Mouse (Mus musculus) forebrain, postnatal 0 days (tissue): ENCODE measurements around the gene Tex29. TPM values are rescaled to one million over a fixed set of nuclear protein-coding genes. Genes with fewer than 3 reads are reported as not detected.
"Not testable (repeated sequence)": the region's sequence is repeated elsewhere in the genome, so short reads cannot be mapped to it uniquely, and the experiment has no call there.

Experiments used
- ATAC-seq: fragments of 200-750 bp; cut with Nextera tagmentation; 2 replicates; pipeline ENCODE4 v1.8.0; 2017; ENCODE audit warnings: mild to moderate bottlenecking, moderate library complexity
- DNase-seq: peaks from one replicate; pipeline ENCODE4 v3.0.0-alpha.2; 2015
- H3K27ac ChIP-seq: fragments of 300-500 bp; sonication (generic); 2 replicates; pipeline ENCODE4 v1.5.1; 2014; ENCODE audit warnings: low read depth, mild to moderate bottlenecking, antibody characterized with exemption, low read length, moderate library complexity, mixed read lengths
- H3K27me3 ChIP-seq: fragments of 300-500 bp; sonication (generic); 2 replicates; pipeline ENCODE4 v1.6.1; 2014; ENCODE audit warnings: mild to moderate bottlenecking, low read length, mixed read lengths; ENCODE audit not compliant: insufficient read depth
- H3K36me3 ChIP-seq: fragments of 300-500 bp; sonication (generic); 2 replicates; pipeline ENCODE4 v1.6.1; 2014; ENCODE audit warnings: mild to moderate bottlenecking, moderate library complexity; ENCODE audit not compliant: insufficient read depth
- H3K4me1 ChIP-seq: fragments of 300-500 bp; sonication (generic); 2 replicates; pipeline ENCODE4 v1.6.1; 2014; ENCODE audit warnings: antibody characterized with exemption; ENCODE audit not compliant: insufficient read depth
- H3K4me2 ChIP-seq: fragments of 300-500 bp; sonication (generic); 2 replicates; pipeline ENCODE4 v1.6.1; 2014; ENCODE audit warnings: low read depth, mild to moderate bottlenecking, moderate library complexity
- H3K4me3 ChIP-seq: fragments of 300-500 bp; sonication (generic); 2 replicates; pipeline ENCODE4 v1.5.1; 2014; ENCODE audit warnings: low read depth, low read length, mixed read lengths
- H3K9ac ChIP-seq: fragments of 300-500 bp; sonication (generic); 2 replicates; pipeline ENCODE4 v1.6.1; 2014; ENCODE audit warnings: mild to moderate bottlenecking
- H3K9me3 ChIP-seq: fragments of 300-500 bp; sonication (generic); 2 replicates; pipeline ENCODE4 v1.6.1; 2016; ENCODE audit warnings: low read length
- CTCF ChIP-seq: sonication (generic); IDR thresholded peaks from 2 replicates; pipeline ENCODE4 v1.5.1; 2016; ENCODE audit warnings: antibody characterized with exemption, control low read depth, low read depth
- WGBS: fragments of 180-500 bp; shearing (Covaris S2); extraction: QIAGEN DNeasy Blood & Tissue Kit; methylation state at CpG from one replicate; pipeline ENCODE4 v1.1.7; 2014; 5-methylcytosine and 5-hydroxymethylcytosine counted together
- polyA plus RNA-seq: library from polyadenylated mRNA; unstranded; fragments of >200 nt; fragmentation: Nextera tagmentation; extraction: Ambion mirVana; gene quantifications from 2 replicates; pipeline ENCODE4 v1.2.1, GENCODE M21; 2015
- total RNA-seq: library from RNA; depleted of rRNA; stranded (reverse); fragments of >200 nt; gene quantifications from 2 replicates; pipeline ENCODE4 v1.2.3, GENCODE M21; 2014

The Tex29 gene
- total and polyA plus RNA-seq, 2 experiments from 2014 or later: 1.4 TPM; not detected in 1

- no peak overlapping the region for H3K4me3 ChIP-seq
- H3K27ac ChIP-seq: no peak overlapping the region
- TF ChIP-seq CTCF: no peak
- ATAC-seq (no peak), DNase-seq (no peak)
- H3K4me1 ChIP-seq: peaks cover 13% of the 10 kb centered on the region
- no peak overlapping the region for H3K4me2 ChIP-seq
- no peaks in the 10 kb centered on the region for H3K9me3 ChIP-seq
- H3K36me3 ChIP-seq: no peaks in the 10 kb centered on the region
- H3K27me3 ChIP-seq: no peaks in the 10 kb centered on the region
- WGBS: 85% methylated on average over 8 of the region's 8 CpGs
- H3K9ac ChIP-seq: no peak overlapping the region
These were observed 2.5 kb downstream of the Tex29 start for GRCm38 (mm10) chr8:11842757-11843156.

- DNase-seq (peak; percentile 50), ATAC-seq (peak; percentile 64)
- TF ChIP-seq CTCF: peak; percentile 10; the same call in 1 of the 2 replicates
- Histone ChIP-seq H3K36me3 (no peaks in the 10 kb centered on the region), H3K27me3 (no peaks in the 10 kb centered on the region), H3K9ac (no peak overlapping the region), H3K4me2 (no peak overlapping the region), H3K9me3 (no peaks in the 10 kb centered on the region), H3K4me1 (peaks cover 13% of the 10 kb centered on the region), H3K4me3 (no peak overlapping the region), H3K27ac (0 out of 2 replicates have a peak overlapping the region, but pooled peaks have one; percentile 29)
- 31% methylated on average over 13 of the region's 13 CpGs for WGBS
These were observed 3.5 kb downstream of the Tex29 start for GRCm38 (mm10) chr8:11843677-11844315.

- Histone ChIP-seq H3K36me3 (no peaks in the 10 kb centered on the region), H3K27ac (0 out of 2 replicates have a peak overlapping the region, but pooled peaks have one; percentile 29), H3K4me1 (peaks cover 13% of the 10 kb centered on the region), H3K27me3 (no peaks in the 10 kb centered on the region), H3K4me2 (no peak overlapping the region), H3K9me3 (no peaks in the 10 kb centered on the region), H3K4me3 (no peak overlapping the region), H3K9ac (no peak overlapping the region)
- TF ChIP-seq CTCF: peak; percentile 0; the same call in 1 of the 2 replicates
- DNase-seq (no peak), ATAC-seq (no peak)
- 78% methylated on average over 7 of the region's 7 CpGs for WGBS
These were observed 4.0 kb downstream of the Tex29 start for GRCm38 (mm10) chr8:11844316-11844685.

- WGBS: 85% methylated on average over 6 of the region's 6 CpGs
- H3K9ac ChIP-seq: no peak overlapping the region
- no peaks in the 10 kb centered on the region for H3K36me3 ChIP-seq
- no peak overlapping the region for H3K4me3 ChIP-seq
- ATAC-seq (no peak), DNase-seq (no peak)
- H3K4me1 ChIP-seq: peaks cover 5% of the 10 kb centered on the region
- H3K9me3 ChIP-seq: no peaks in the 10 kb centered on the region
- no peak for TF ChIP-seq CTCF
- H3K27ac ChIP-seq: no peak overlapping the region
- no peaks in the 10 kb centered on the region for H3K27me3 ChIP-seq
- H3K4me2 ChIP-seq: no peak overlapping the region
These were observed 6.5 kb downstream of the Tex29 start for GRCm38 (mm10) chr8:11846807-11847206.

- Histone ChIP-seq H3K4me1 (no peaks in the 10 kb centered on the region), H3K36me3 (no peaks in the 10 kb centered on the region), H3K9ac (no peak overlapping the region), H3K4me3 (no peak overlapping the region), H3K4me2 (no peak overlapping the region), H3K9me3 (no peaks in the 10 kb centered on the region), H3K27ac (no peak overlapping the region), H3K27me3 (no peaks in the 10 kb centered on the region)
- DNase-seq (no peak), ATAC-seq (no peak)
- peak; percentile 47 for TF ChIP-seq CTCF
These were observed 27.6 kb downstream of the Tex29 start for GRCm38 (mm10) chr8:11867832-11868231.

GRCm38 (mm10) chr8:11874227-11874626, 34.0 kb downstream of the Tex29 start:
- H3K4me3 ChIP-seq, H3K27me3 ChIP-seq, ATAC-seq, H3K9me3 ChIP-seq, DNase-seq, H3K36me3 ChIP-seq, H3K27ac ChIP-seq, H3K9ac ChIP-seq, H3K4me1 ChIP-seq, H3K4me2 ChIP-seq: not testable (repeated sequence)
- WGBS: 96% methylated on average over 6 of the region's 6 CpGs

- peaks cover 10% of the 10 kb centered on the region for H3K4me1 ChIP-seq
- H3K27ac ChIP-seq: no peak overlapping the region
- H3K36me3 ChIP-seq: no peaks in the 10 kb centered on the region
- H3K27me3 ChIP-seq: no peaks in the 10 kb centered on the region
- DNase-seq (no peak), ATAC-seq (no peak)
- no peak for TF ChIP-seq CTCF
- no peak overlapping the region for H3K4me2 ChIP-seq
- H3K9ac ChIP-seq: no peak overlapping the region
- H3K4me3 ChIP-seq: no peak overlapping the region
- 97% methylated on average over 3 of the region's 3 CpGs for WGBS
- no peaks in the 10 kb centered on the region for H3K9me3 ChIP-seq
These were observed 44.4 kb downstream of the Tex29 start for GRCm38 (mm10) chr8:11884646-11885045.
